ENCODE assay signal across 28 mouse cellular contexts in genomic region chr1:190526634-190527033, GRCm38 (mm10).
DNase-seq lines count a peak whose midpoint lies in the region; ATAC-seq and TF ChIP-seq lines count a peak whose summit lies in the region.
"Had no signal": no experiment of that assay in that cellular context is flagged by ENCODE, and none has a peak within 500 bp of the region (broad histone marks: within the 10 kb centered on the region; RNA-seq: fewer than 3 reads in every experiment).

No protein-coding gene starts in this region.

- no peaks in the 10 kb centered on the region for H3K36me3 ChIP-seq in CH12.LX (replicated peaks in 1 of 2; ENCODE audit: control insufficient read depth in 1 of 2, insufficient read depth in 1 of 2, low read length in 1 of 2)
- H3K36me3 ChIP-seq in intestine, embryonic 15.5 days, result no peaks in the 10 kb centered on the region
- H3K36me3 ChIP-seq in stomach, embryonic 15.5 days, result no peaks in the 10 kb centered on the region
- H3K36me3 ChIP-seq in forebrain, postnatal 0 days (ENCODE audit: insufficient read depth), result no peaks in the 10 kb centered on the region
- H3K36me3 ChIP-seq: embryonic facial prominence, embryonic 10.5 days; embryonic facial prominence, embryonic 13.5 days; forebrain, embryonic 12.5 days; forebrain, embryonic 15.5 days; heart, embryonic 13.5 days had no signal

- TF ChIP-seq RAD21 in CH12.LX (IDR thresholded peaks at IDR 0.05; ENCODE audit: low read depth, low read length), result no peak

- intact Hi-C loops in gastrocnemius, postnatal 14 days (cut with DNase I; ENCODE audit: low total_unique reads), result no loop called here

- H3K9me3 ChIP-seq in CH12.LX (replicated peaks; ENCODE audit: low read length), result peaks cover 3% of the 10 kb centered on the region
- no peaks in the 10 kb centered on the region for H3K9me3 ChIP-seq in intestine, embryonic 15.5 days
- H3K9me3 ChIP-seq in stomach, embryonic 15.5 days, result no peaks in the 10 kb centered on the region
- H3K9me3 ChIP-seq in forebrain, postnatal 0 days (ENCODE audit: low read length), result no peaks in the 10 kb centered on the region
- H3K9me3 ChIP-seq: embryonic facial prominence, embryonic 10.5 days; embryonic facial prominence, embryonic 13.5 days; forebrain, embryonic 12.5 days; forebrain, embryonic 15.5 days; heart, embryonic 13.5 days had no signal

- no peak overlapping the region for H3K4me3 ChIP-seq in layer of hippocampus, adult 2 months
- H3K4me3 ChIP-seq in CH12.LX (replicated peaks in 1 of 3; ENCODE audit: low read depth in 2 of 3, low read length in 2 of 3, poor library complexity in 1 of 3), result no peak overlapping the region
- H3K4me3 ChIP-seq in intestine, embryonic 15.5 days (replicated peaks), result no peak overlapping the region
- H3K4me3 ChIP-seq in stomach, embryonic 15.5 days (replicated peaks), result no peak overlapping the region
- no peak overlapping the region for H3K4me3 ChIP-seq in forebrain, postnatal 0 days (ENCODE audit: low read depth, low read length)
- H3K4me3 ChIP-seq: embryonic facial prominence, embryonic 10.5 days; embryonic facial prominence, embryonic 13.5 days; erythroblast, embryonic 14.5 days; forebrain, embryonic 12.5 days; forebrain, embryonic 15.5 days; gastrocnemius, adult 2 months; heart, embryonic 13.5 days had no signal

- dilution Hi-C loops in CH12.LX (cut with MboI; ENCODE audit: extremely low pct_ligation_motif_present, extremely low pct_unique_long_range_greater_than_20kb, low sequenced_read_pairs), result no loop called here

- TF ChIP-seq POLR2A in CH12.LX (IDR thresholded peaks at IDR 0.05; ENCODE audit: low read depth, low read length), result no peak

- TF ChIP-seq CTCF in layer of hippocampus, adult 2 months (conservative IDR thresholded peaks at IDR 0.05), result no peak
- TF ChIP-seq CTCF in CH12.LX (conservative IDR thresholded peaks at IDR 0.05 in 1 of 2, IDR thresholded peaks at IDR 0.05 in 1 of 2; ENCODE audit: low read depth in 2 of 2, low read length in 2 of 2), result no peak
- TF ChIP-seq CTCF in forebrain, postnatal 0 days (IDR thresholded peaks at IDR 0.05; ENCODE audit: low read depth), result no peak

- H3K4me1 ChIP-seq in CH12.LX (ENCODE audit: control insufficient read depth in 1 of 2, insufficient read depth in 2 of 2), result peaks cover 0 to 34% of the 10 kb centered on the region in 2 experiments; a peak in 2 of 4 replicates
- peaks cover 11% of the 10 kb centered on the region; the same call in 1 of the 2 replicates for H3K4me1 ChIP-seq in intestine, embryonic 15.5 days (replicated peaks)
- 0 out of 2 replicates have a peak, but pooled peaks cover 3% of the 10 kb centered on the region for H3K4me1 ChIP-seq in stomach, embryonic 15.5 days
- no peaks in the 10 kb centered on the region for H3K4me1 ChIP-seq in forebrain, postnatal 0 days (ENCODE audit: insufficient read depth)
- H3K4me1 ChIP-seq: forebrain, embryonic 15.5 days had no signal

- no peaks in the 10 kb centered on the region for H3K79me2 ChIP-seq in CH12.LX (replicated peaks; ENCODE audit: control insufficient read depth, extremely low read depth, insufficient read depth, poor library complexity, severe bottlenecking)

- peak; percentile 35 for ATAC-seq in intestine, embryonic 15.5 days
- peak; percentile 45; the same call in 1 of the 2 replicates for ATAC-seq in stomach, embryonic 15.5 days (ENCODE audit: insufficient read depth, low FRiP score, low read depth)
- ATAC-seq in forebrain, postnatal 0 days, result no peak
- ATAC-seq: activated CD4-positive, CD25-positive, alpha-beta regulatory T cell, adult 4 months; CD4-positive, CD25-positive, alpha-beta regulatory T cell, adult 4 months; forebrain, embryonic 15.5 days; hindbrain, postnatal 0 days; inflammation-experienced regulatory T-cells, adult 6 months had no signal

- H3K9ac ChIP-seq in CH12.LX (ENCODE audit: insufficient read depth, low read depth), result no peak overlapping the region
- no peak overlapping the region for H3K9ac ChIP-seq in intestine, embryonic 15.5 days
- no peak overlapping the region for H3K9ac ChIP-seq in stomach, embryonic 15.5 days
- H3K9ac ChIP-seq in forebrain, postnatal 0 days, result no peak overlapping the region
- H3K9ac ChIP-seq: embryonic facial prominence, embryonic 13.5 days; forebrain, embryonic 12.5 days; forebrain, embryonic 15.5 days; heart, embryonic 13.5 days; hindbrain, embryonic 14.5 days had no signal

- peak; percentile 69 for TF ChIP-seq EP300 in CH12.LX (IDR thresholded peaks at IDR 0.05; ENCODE audit: low read length)

- DNase-seq in layer of hippocampus, adult 2 months (ENCODE audit: low spot score in 2 of 2), result no peak
- no peak for DNase-seq in layer of hippocampus, postnatal 36 days
- DNase-seq in CH12.LX (ENCODE audit: extremely low read depth), result peak; percentile 48
- no peak for DNase-seq in forebrain, postnatal 0 days
- no peak for DNase-seq in gastrocnemius, postnatal 14 days
- DNase-seq: adrenal gland, adult 8-10 months; adrenal gland, postnatal 25 days; cerebellum, adult 11-12 months; cerebellum, adult 8-10 months; cerebellum, postnatal 36 days; embryo, embryonic 11 days; gastrocnemius, adult 2 months; gastrocnemius, postnatal 25 days; heart, postnatal 14 days; heart, postnatal 4 days had no signal

- WGBS in intestine, embryonic 15.5 days, result 20% methylated on average over 7 of the region's 7 CpGs
- 11% methylated on average over 7 of the region's 7 CpGs for WGBS in stomach, embryonic 15.5 days
- 22% methylated on average over 7 of the region's 7 CpGs for WGBS in forebrain, postnatal 0 days

- peak overlapping the region; percentile 62 for H3K27ac ChIP-seq in layer of hippocampus, adult 2 months
- H3K27ac ChIP-seq in CH12.LX (ENCODE audit: insufficient read depth, low read depth), result no peak overlapping the region
- H3K27ac ChIP-seq in intestine, embryonic 15.5 days, result no peak overlapping the region
- H3K27ac ChIP-seq in stomach, embryonic 15.5 days, result peak overlapping the region; percentile 16; the same call in 1 of the 2 replicates
- H3K27ac ChIP-seq in forebrain, postnatal 0 days (ENCODE audit: low read depth, low read length), result no peak overlapping the region
- H3K27ac ChIP-seq: embryonic facial prominence, embryonic 10.5 days; embryonic facial prominence, embryonic 13.5 days; forebrain, embryonic 12.5 days; forebrain, embryonic 15.5 days; gastrocnemius, adult 2 months; heart, embryonic 13.5 days; hindbrain, embryonic 14.5 days; hindbrain, postnatal 0 days had no signal

- no peak overlapping the region for H3K4me2 ChIP-seq in CH12.LX (ENCODE audit: insufficient read depth, low read depth, poor library complexity, severe bottlenecking)
- H3K4me2 ChIP-seq in intestine, embryonic 15.5 days (replicated peaks), result no peak overlapping the region
- H3K4me2 ChIP-seq in stomach, embryonic 15.5 days, result no peak overlapping the region
- H3K4me2 ChIP-seq in forebrain, postnatal 0 days (ENCODE audit: low read depth), result no peak overlapping the region
- H3K4me2 ChIP-seq: embryonic facial prominence, embryonic 13.5 days; forebrain, embryonic 12.5 days; forebrain, embryonic 15.5 days; heart, embryonic 13.5 days; hindbrain, embryonic 14.5 days had no signal

- in situ Hi-C loops in CH12.LX (cut with MboI; ENCODE audit: low pct_ligation_motif_present, low pct_unique_long_range_greater_than_20kb, low sequenced_read_pairs), result no loop called here

- H3K27me3 ChIP-seq in CH12.LX (replicated peaks), result peaks cover 32% of the 10 kb centered on the region
- H3K27me3 ChIP-seq in intestine, embryonic 15.5 days (replicated peaks), result no peaks in the 10 kb centered on the region
- no peaks in the 10 kb centered on the region; the same call in 1 of the 2 replicates for H3K27me3 ChIP-seq in stomach, embryonic 15.5 days (replicated peaks)
- peaks cover 3% of the 10 kb centered on the region; the same call in 1 of the 2 replicates for H3K27me3 ChIP-seq in forebrain, postnatal 0 days (ENCODE audit: insufficient read depth, low read length)

TF ChIP-seq in CH12.LX, 34 proteins besides CTCF, POLR2A, EP300 and RAD21:
- peak; percentile 95 for TF ChIP-seq TCF12 (IDR thresholded peaks at IDR 0.05; ENCODE audit: low read depth, low read length)
- no peak for TF ChIP-seq MAFK (IDR thresholded peaks at IDR 0.05; ENCODE audit: insufficient replicate concordance, low read length)
- TF ChIP-seq ELF1 (IDR thresholded peaks at IDR 0.05; ENCODE audit: low read depth, low read length), result no peak
- TF ChIP-seq MEF2A (IDR thresholded peaks at IDR 0.05; ENCODE audit: borderline replicate concordance, low read depth, low read length), result no peak
- peak; percentile 17; the same call in 1 of the 2 replicates for TF ChIP-seq IRF4 (IDR thresholded peaks at IDR 0.05; ENCODE audit: low read depth, low read length)
- no peak for TF ChIP-seq CHD2 (IDR thresholded peaks at IDR 0.05; ENCODE audit: low read length)
- no peak for TF ChIP-seq SIN3A (IDR thresholded peaks at IDR 0.05; ENCODE audit: low read length)
- no peak for TF ChIP-seq UBTF (IDR thresholded peaks at IDR 0.05; ENCODE audit: low read depth, low read length)
- TF ChIP-seq BHLHE40 (IDR thresholded peaks at IDR 0.05; ENCODE audit: low read depth, low read length), result peak; percentile 34; the same call in 1 of the 2 replicates
- no peak for TF ChIP-seq RCOR1 (conservative IDR thresholded peaks at IDR 0.05; ENCODE audit: low read depth, low read length)
TF ChIP-seq in CH12.LX: peak in this region for 3.

Comparison
In these comparisons a context has a peak if more than half of its experiments do, and no peak if none do; other contexts are left out.
1. H3K27ac ChIP-seq: peak in layer of hippocampus, adult 2 months (single experiment) and stomach, embryonic 15.5 days (single experiment); none in CH12.LX (single experiment), intestine, embryonic 15.5 days (single experiment) and forebrain, postnatal 0 days (single experiment).